Mouse (Mus musculus) C2C12 (cell line): Measurements from ENCODE around the gene Trim40.

Experiments used
- CEBPB ChIP-seq: IDR thresholded peaks from one replicate; pipeline ENCODE4 v1.6.1; 2011; ENCODE audit warnings: low read depth, mild to moderate bottlenecking, control low read depth, moderate library complexity
- CTCF ChIP-seq: IDR thresholded peaks from one replicate; pipeline ENCODE4 v1.5.1; 2011; ENCODE audit not compliant: control insufficient read depth, insufficient read depth, insufficient read length
- USF1 ChIP-seq: IDR thresholded peaks from one replicate; pipeline ENCODE4 v1.6.1; 2011; ENCODE audit warnings: low read depth, mild to moderate bottlenecking, control low read depth, moderate library complexity

GRCm38 (mm10) chr17:36899376-36899775, 9.5 kb upstream of the Trim40 start:
- TF ChIP-seq CEBPB (no peak), CTCF (no peak), USF1 (no peak)
